Mouse (Mus musculus) gastrocnemius, postnatal 4 days (tissue): Measurements from ENCODE around the gene Fads2. TPM values are rescaled to one million over a fixed set of nuclear protein-coding genes. Genes with fewer than 3 reads are reported as not detected.
"Not testable (repeated sequence)": the region's sequence is repeated elsewhere in the genome, so short reads cannot be mapped to it uniquely, and the experiment has no call there.

Experiments used
- DNase-seq, 2 experiments: peaks; one replicate each; pipeline ENCODE4 v3.0.0; 2021 to 2022; ENCODE audit warnings: low spot score in 2 of 2, mixed read lengths in 2 of 2
- long read RNA-seq, 2 experiments: library from polyadenylated mRNA; stranded (forward); transcript quantifications; one replicate each; pipeline ENCODE4 v2.0.0; 2021
- total RNA-seq, 2 experiments: library from RNA; stranded (reverse); gene quantifications; 2 replicates each; pipeline ENCODE4 v1.2.3; 2021

Fads2 gene
- 10 to 100 TPM; 26.2 to 27.3 TPM for total RNA-seq
- long read RNA-seq, experiment 1, transcript Fads2-201 (12 exons, 3,150 nt), result major isoform, 38 of 41 reads
- long read RNA-seq, experiment 1, partial matches to known transcripts, result 0 of 41 reads
- long read RNA-seq, experiment 1, other reads (novel, unspliced or antisense), result 3 of 41 reads
- long read RNA-seq, experiment 2, transcript Fads2-201 (12 exons, 3,150 nt), result major isoform, 36 of 47 reads
- long read RNA-seq, experiment 2, partial matches to known transcripts, result 0 of 47 reads
- long read RNA-seq, experiment 2, other reads (novel, unspliced or antisense), result 11 of 47 reads

- peak; percentile 85 to 93 for DNase-seq
Measured at GRCm38 (mm10) chr19:10101341-10102053, at the start of gene Fads2. Gene Fads2, minus strand, starts transcription at chr19:10101746.

GRCm38 (mm10) chr19:10149189-10149588, 47.6 kb upstream of the Fads2 start:
- DNase-seq, result no peak

GRCm38 (mm10) chr19:10148555-10148954, 47.0 kb upstream of the Fads2 start:
- no peak for DNase-seq

GRCm38 (mm10) chr19:10144464-10144863, 42.9 kb upstream of the Fads2 start:
- no peak for DNase-seq

GRCm38 (mm10) chr19:10143667-10144066, 42.1 kb upstream of the Fads2 start:
- DNase-seq, result no peak

- no peak for DNase-seq
Measured at GRCm38 (mm10) chr19:10139736-10140135, 38.2 kb upstream of the Fads2 start.

- DNase-seq, result no peak
Measured at GRCm38 (mm10) chr19:10137423-10137822, 35.9 kb upstream of the Fads2 start.

GRCm38 (mm10) chr19:10134692-10135091, 33.1 kb upstream of the Fads2 start:
- DNase-seq, result peak; percentile 74 to 84

GRCm38 (mm10) chr19:10129547-10129946, 28.0 kb upstream of the Fads2 start:
- not testable (repeated sequence) for DNase-seq

GRCm38 (mm10) chr19:10126479-10127250, 25.1 kb upstream of the Fads2 start:
- no peak for DNase-seq

GRCm38 (mm10) chr19:10123892-10124634, 22.5 kb upstream of the Fads2 start:
- DNase-seq, result no peak

GRCm38 (mm10) chr19:10122021-10122631, 20.6 kb upstream of the Fads2 start:
- DNase-seq, result no peak

GRCm38 (mm10) chr19:10116641-10117040, 15.1 kb upstream of the Fads2 start:
- DNase-seq, result no peak

- no peak for DNase-seq
Measured at GRCm38 (mm10) chr19:10115373-10116158, 14.0 kb upstream of the Fads2 start.

- DNase-seq, result no peak
Measured at GRCm38 (mm10) chr19:10112956-10113355, 11.4 kb upstream of the Fads2 start.

- DNase-seq, result no peak
Measured at GRCm38 (mm10) chr19:10108666-10109065, 7.1 kb upstream of the Fads2 start.

GRCm38 (mm10) chr19:10108129-10108528, 6.6 kb upstream of the Fads2 start:
- no peak for DNase-seq

GRCm38 (mm10) chr19:10107051-10107611, 5.6 kb upstream of the Fads2 start:
- DNase-seq, result no peak

GRCm38 (mm10) chr19:10106634-10107033, 5.1 kb upstream of the Fads2 start:
- DNase-seq, result no peak
